Mouse (Mus musculus): ENCODE measurements around the gene Samd7.

DNA sequence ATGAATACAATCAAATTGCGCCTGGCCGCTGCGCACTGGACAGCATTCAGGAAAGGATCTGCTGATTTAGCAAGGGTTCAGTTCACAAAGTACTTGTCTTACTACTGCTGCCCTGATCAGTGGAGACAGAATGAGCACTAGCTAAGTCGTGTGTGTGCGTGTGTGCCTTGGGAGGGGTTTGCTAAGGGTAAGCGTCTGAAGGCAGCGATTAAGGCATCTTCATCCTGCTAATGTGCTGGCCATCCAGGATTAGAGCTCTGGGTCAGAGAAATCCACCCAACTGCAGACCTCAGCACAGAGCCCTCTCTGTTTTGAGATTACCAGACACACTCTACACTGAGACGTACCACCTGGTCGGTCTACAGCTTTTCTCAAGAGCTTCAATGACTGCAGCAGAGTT lies 2.2 kb downstream of the Samd7 start:
- TF ChIP-seq MYOD1 (IDR thresholded peaks at IDR 0.05; ENCODE audit: control insufficient read depth, insufficient read length, low read depth) (no peak), CTCF (IDR thresholded peaks at IDR 0.05; ENCODE audit: control insufficient read depth, insufficient read depth, insufficient read length) (no peak)
